Mouse (Mus musculus): ENCODE data around the gene Tas2r116. TPM values are rescaled to one million over a fixed set of nuclear protein-coding genes. Genes with fewer than 3 reads are reported as not detected.

The Tas2r116 gene
- not detected for polyA plus RNA-seq (2015; fragmentation: Illumina TruSeq; extraction: RNeasy Lipid Tissue Mini Kit (QIAGEN cat#74804); ENCODE audit: low read depth, low replicate concordance)

DNA sequence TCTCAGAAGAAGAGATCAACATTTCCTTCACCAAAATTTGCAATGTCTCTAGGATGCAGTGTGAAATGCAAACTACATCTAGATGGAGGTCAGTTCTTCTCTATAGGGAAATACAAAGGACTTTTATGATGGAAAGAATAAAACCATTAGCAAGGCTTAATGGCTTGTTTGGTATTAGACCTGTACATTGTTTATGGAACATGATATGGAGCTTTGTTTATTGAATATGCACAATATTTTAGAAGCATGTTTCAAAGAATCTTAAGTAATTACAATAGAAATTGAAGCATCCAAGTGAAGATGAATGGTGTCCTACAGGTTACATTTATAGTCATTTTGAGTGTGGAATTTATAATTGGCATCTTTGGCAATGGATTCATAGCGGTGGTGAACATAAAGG is at the start of gene Tas2r116:
Gene Tas2r116 (plus strand): TSS at position 301 of the 400 bp plus-strand sequence.

GRCm38 (mm10) chr6:132846842-132847241 is 8.4 kb upstream of the Tas2r116 start, which contains the start of gene Tas2r123:
Gene Tas2r123, plus strand, starts transcription at chr6:132847142.

DNA sequence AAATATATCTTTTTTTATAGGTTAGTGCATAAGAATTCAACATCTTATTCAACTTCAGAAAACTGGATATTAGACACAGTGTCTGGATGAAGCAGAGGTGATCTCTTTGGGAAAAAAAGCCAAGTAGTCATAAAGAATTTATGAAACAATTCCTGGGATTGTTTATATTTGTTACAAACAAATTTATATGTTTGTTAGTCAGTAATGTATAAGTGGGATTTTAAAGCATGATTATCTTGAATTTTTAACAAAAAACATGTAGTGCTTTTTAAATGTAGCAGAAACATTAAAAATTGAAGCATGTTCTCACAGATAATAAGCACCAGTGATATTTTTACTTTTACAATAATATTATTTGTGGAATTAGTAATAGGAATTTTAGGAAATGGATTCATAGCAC is 12.5 kb downstream of the Tas2r116 start, which contains the start of gene Tas2r110:
Gene Tas2r110 (plus strand): TSS at position 301 of the 400 bp plus-strand sequence.

GRCm38 (mm10) chr6:132892711-132893110 is 37.5 kb downstream of the Tas2r116 start, which contains the start of gene Tas2r113:
Gene Tas2r113, plus strand, starts transcription at chr6:132893011.

Other genes with a start within 250 kb of the Tas2r116 start
- gene A630073D07Rik, start 203.9 kb upstream of the Tas2r116 start, polyA plus RNA-seq (2015; fragmentation: Illumina TruSeq; extraction: RNeasy Lipid Tissue Mini Kit (QIAGEN cat#74804); ENCODE audit: low read depth, low replicate concordance), result not detected
- gene Tas2r120, start 198.5 kb upstream of the Tas2r116 start, polyA plus RNA-seq (2015; fragmentation: Illumina TruSeq; extraction: RNeasy Lipid Tissue Mini Kit (QIAGEN cat#74804); ENCODE audit: low read depth, low replicate concordance), result not detected
- gene Tas2r121, start 154.4 kb upstream of the Tas2r116 start, polyA plus RNA-seq (2015; fragmentation: Illumina TruSeq; extraction: RNeasy Lipid Tissue Mini Kit (QIAGEN cat#74804); ENCODE audit: low read depth, low replicate concordance), result not detected
- not detected for gene Tas2r122, start 143.5 kb upstream of the Tas2r116 start, polyA plus RNA-seq (2015; fragmentation: Illumina TruSeq; extraction: RNeasy Lipid Tissue Mini Kit (QIAGEN cat#74804); ENCODE audit: low read depth, low replicate concordance)
- not detected for gene Tas2r115, start 117.4 kb upstream of the Tas2r116 start, polyA plus RNA-seq (2015; fragmentation: Illumina TruSeq; extraction: RNeasy Lipid Tissue Mini Kit (QIAGEN cat#74804); ENCODE audit: low read depth, low replicate concordance)
- gene Tas2r124, start 100.7 kb upstream of the Tas2r116 start, polyA plus RNA-seq (2015; fragmentation: Illumina TruSeq; extraction: RNeasy Lipid Tissue Mini Kit (QIAGEN cat#74804); ENCODE audit: low read depth, low replicate concordance), result not detected
- gene Tas2r102, start 93.3 kb upstream of the Tas2r116 start, polyA plus RNA-seq (2015; fragmentation: Illumina TruSeq; extraction: RNeasy Lipid Tissue Mini Kit (QIAGEN cat#74804); ENCODE audit: low read depth, low replicate concordance), result not detected
- gene Tas2r136, start 77.3 kb upstream of the Tas2r116 start, polyA plus RNA-seq (2015; fragmentation: Illumina TruSeq; extraction: RNeasy Lipid Tissue Mini Kit (QIAGEN cat#74804); ENCODE audit: low read depth, low replicate concordance), result not detected
- gene Tas2r117, start 52.6 kb upstream of the Tas2r116 start, polyA plus RNA-seq (2015; fragmentation: Illumina TruSeq; extraction: RNeasy Lipid Tissue Mini Kit (QIAGEN cat#74804); ENCODE audit: low read depth, low replicate concordance), result not detected
- not detected for gene Tas2r123, start 8.3 kb upstream of the Tas2r116 start, polyA plus RNA-seq (2015; fragmentation: Illumina TruSeq; extraction: RNeasy Lipid Tissue Mini Kit (QIAGEN cat#74804); ENCODE audit: low read depth, low replicate concordance)
- gene Tas2r110, start 12.6 kb downstream of the Tas2r116 start, polyA plus RNA-seq (2015; fragmentation: Illumina TruSeq; extraction: RNeasy Lipid Tissue Mini Kit (QIAGEN cat#74804); ENCODE audit: low read depth, low replicate concordance), result not detected
- gene Tas2r113, start 37.6 kb downstream of the Tas2r116 start, polyA plus RNA-seq (2015; fragmentation: Illumina TruSeq; extraction: RNeasy Lipid Tissue Mini Kit (QIAGEN cat#74804); ENCODE audit: low read depth, low replicate concordance), result not detected
- gene Tas2r125, start 54.2 kb downstream of the Tas2r116 start, polyA plus RNA-seq (2015; fragmentation: Illumina TruSeq; extraction: RNeasy Lipid Tissue Mini Kit (QIAGEN cat#74804); ENCODE audit: low read depth, low replicate concordance), result not detected
- gene Tas2r129, start 95.7 kb downstream of the Tas2r116 start, polyA plus RNA-seq (2015; fragmentation: Illumina TruSeq; extraction: RNeasy Lipid Tissue Mini Kit (QIAGEN cat#74804); ENCODE audit: low read depth, low replicate concordance), result not detected
- gene Tas2r131, start 102.5 kb downstream of the Tas2r116 start, polyA plus RNA-seq (2015; fragmentation: Illumina TruSeq; extraction: RNeasy Lipid Tissue Mini Kit (QIAGEN cat#74804); ENCODE audit: low read depth, low replicate concordance), result not detected
- not detected for gene Tas2r109, start 125.5 kb downstream of the Tas2r116 start, polyA plus RNA-seq (2015; fragmentation: Illumina TruSeq; extraction: RNeasy Lipid Tissue Mini Kit (QIAGEN cat#74804); ENCODE audit: low read depth, low replicate concordance)
- gene Tas2r103, start 181.7 kb downstream of the Tas2r116 start, polyA plus RNA-seq (2015; fragmentation: Illumina TruSeq; extraction: RNeasy Lipid Tissue Mini Kit (QIAGEN cat#74804); ENCODE audit: low read depth, low replicate concordance), result not detected
- gene Tas2r140, start 200.4 kb downstream of the Tas2r116 start, polyA plus RNA-seq (2015; fragmentation: Illumina TruSeq; extraction: RNeasy Lipid Tissue Mini Kit (QIAGEN cat#74804); ENCODE audit: low read depth, low replicate concordance), result not detected
- gene Smim10l1, start 249.5 kb downstream of the Tas2r116 start, polyA plus RNA-seq (2015; fragmentation: Illumina TruSeq; extraction: RNeasy Lipid Tissue Mini Kit (QIAGEN cat#74804); ENCODE audit: low read depth, low replicate concordance), result 146 TPM

Data from brain, adult 10 weeks (tissue).